Mouse (Mus musculus) stomach, postnatal 0 days (tissue): ENCODE measurements around the gene Olfr640.

Experiments
- CTCF ChIP-seq: IDR thresholded peaks from 2 replicates; pipeline ENCODE4 v1.5.1; 2016; ENCODE audit warnings: antibody characterized with exemption, low read depth, mild to moderate bottlenecking, moderate library complexity
- EP300 ChIP-seq: optimal IDR thresholded peaks from 2 replicates; pipeline ENCODE3; 2016; ENCODE audit warnings: antibody characterized with exemption

GRCm38 (mm10) chr7:104026978-104027377 is 1.6 kb upstream of the Olfr640 start:
- TF ChIP-seq CTCF (no peak), EP300 (no peak)
